Mouse (Mus musculus): Measurements from ENCODE around the gene Glb1. TPM values are rescaled to one million over a fixed set of nuclear protein-coding genes. Genes with fewer than 3 reads are reported as not detected.
"Not testable (repeated sequence)": the region's sequence is repeated elsewhere in the genome, so short reads cannot be mapped to it uniquely, and the experiment has no call there.

Gene Glb1
- polyA plus RNA-seq, 1 experiment from 2014 or later: 26.9 TPM

GRCm38 (mm10) chr9:114509785-114510184 is 108.9 kb downstream of the Glb1 start:
- ATAC-seq (ENCODE audit: low read depth): no peak

GRCm38 (mm10) chr9:114512831-114513230 is 112.0 kb downstream of the Glb1 start:
- Histone ChIP-seq H3K4me2 (no peak overlapping the region), H3K4me3 (no peak overlapping the region), H3K9me3 (peaks cover 32% of the 10 kb centered on the region), H3K27me3 (no peaks in the 10 kb centered on the region), H3K9ac (no peak overlapping the region), H3K4me1 (replicated peaks) (no peaks in the 10 kb centered on the region), H3K27ac (replicated peaks) (no peak overlapping the region), H3K36me3 (peaks cover 29% of the 10 kb centered on the region)
- no peak for ATAC-seq (ENCODE audit: low read depth)
- 96% methylated on average over 21 of the region's 21 CpGs for WGBS

More at GRCm38 (mm10) chr9:114509785-114510184, 108.9 kb downstream of the Glb1 start:
- Histone ChIP-seq H3K27ac (replicated peaks) (no peak overlapping the region), H3K4me3 (no peak overlapping the region), H3K9me3 (peaks cover 32% of the 10 kb centered on the region), H3K9ac (no peak overlapping the region), H3K36me3 (peaks cover 29% of the 10 kb centered on the region), H3K27me3 (no peaks in the 10 kb centered on the region), H3K4me1 (replicated peaks) (no peaks in the 10 kb centered on the region), H3K4me2 (no peak overlapping the region)
- WGBS: 93% methylated on average over 9 of the region's 9 CpGs

- Histone ChIP-seq H3K9ac (no peak within 1 kb of the TSS), H3K27ac (replicated peaks) (no peak within 1 kb of the TSS), H3K4me1 (replicated peaks) (no peaks in the 10 kb centered on the region), H3K9me3 (peaks cover 32% of the 10 kb centered on the region), H3K36me3 (peaks cover 29% of the 10 kb centered on the region), H3K4me2 (no peak within 1 kb of the TSS), H3K27me3 (no peaks in the 10 kb centered on the region), H3K4me3 (no peak within 1 kb of the TSS)
- no peak for ATAC-seq (ENCODE audit: low read depth)
- 81% methylated on average over 11 of the region's 11 CpGs for WGBS
Measured at GRCm38 (mm10) chr9:114515364-114515763, 114.5 kb downstream of the Glb1 start, which contains the start of gene C130032M10Rik. Gene C130032M10Rik (plus strand): TSS chr9:114515697.

GRCm38 (mm10) chr9:114517924-114518497 is 117.1 kb downstream of the Glb1 start:
- peaks cover 12% of the 10 kb centered on the region for H3K36me3 ChIP-seq
- H3K4me1 ChIP-seq (replicated peaks): no peaks in the 10 kb centered on the region
- H3K9me3 ChIP-seq: peaks cover 13% of the 10 kb centered on the region
- H3K27ac ChIP-seq (replicated peaks): no peak overlapping the region
- WGBS: 84% methylated on average over 13 of the region's 13 CpGs
- no peak overlapping the region for H3K9ac ChIP-seq
- no peak overlapping the region for H3K4me2 ChIP-seq
- no peak overlapping the region for H3K4me3 ChIP-seq
- no peak for ATAC-seq (ENCODE audit: low read depth)
- H3K27me3 ChIP-seq: no peaks in the 10 kb centered on the region

GRCm38 (mm10) chr9:114518812-114519477 is 118.1 kb downstream of the Glb1 start:
- Histone ChIP-seq H3K9me3 (peaks cover 3% of the 10 kb centered on the region), H3K4me1 (replicated peaks) (no peaks in the 10 kb centered on the region), H3K27me3 (no peaks in the 10 kb centered on the region), H3K4me3 (no peak overlapping the region), H3K27ac (replicated peaks) (no peak overlapping the region), H3K9ac (no peak overlapping the region), H3K36me3 (peaks cover 3% of the 10 kb centered on the region), H3K4me2 (no peak overlapping the region)
- 44% methylated on average over 9 of the region's 9 CpGs for WGBS
- ATAC-seq (ENCODE audit: low read depth): no peak

GRCm38 (mm10) chr9:114520529-114520928 is 119.7 kb downstream of the Glb1 start:
- H3K4me1 ChIP-seq (replicated peaks); H3K27ac ChIP-seq (replicated peaks); H3K4me3 ChIP-seq; H3K4me2 ChIP-seq; ATAC-seq (ENCODE audit: low read depth); H3K9me3 ChIP-seq; H3K36me3 ChIP-seq; H3K27me3 ChIP-seq; H3K9ac ChIP-seq: not testable (repeated sequence)
- WGBS: 78% methylated on average over 4 of the region's 4 CpGs

- no peak overlapping the region for H3K27ac ChIP-seq (replicated peaks)
- H3K27me3 ChIP-seq: no peaks in the 10 kb centered on the region
- H3K36me3 ChIP-seq: no peaks in the 10 kb centered on the region
- no peaks in the 10 kb centered on the region for H3K9me3 ChIP-seq
- WGBS: 63% methylated on average over 5 of the region's 5 CpGs
- ATAC-seq (ENCODE audit: low read depth): no peak
- H3K4me1 ChIP-seq (replicated peaks): peaks cover 16% of the 10 kb centered on the region
- no peak overlapping the region for H3K4me3 ChIP-seq
- H3K9ac ChIP-seq: no peak overlapping the region
- no peak overlapping the region for H3K4me2 ChIP-seq
Measured at GRCm38 (mm10) chr9:114522041-114522440, 121.2 kb downstream of the Glb1 start.

- Histone ChIP-seq H3K4me3 (no peak overlapping the region), H3K4me2 (no peak overlapping the region), H3K9me3 (no peaks in the 10 kb centered on the region), H3K36me3 (no peaks in the 10 kb centered on the region), H3K27ac (replicated peaks) (no peak overlapping the region), H3K9ac (no peak overlapping the region), H3K27me3 (no peaks in the 10 kb centered on the region), H3K4me1 (replicated peaks) (peaks cover 20% of the 10 kb centered on the region)
- ATAC-seq (ENCODE audit: low read depth): no peak
- WGBS: 91% methylated on average over 9 of the region's 9 CpGs
Measured at GRCm38 (mm10) chr9:114522501-114522900, 121.6 kb downstream of the Glb1 start.

Other genes starting within 250 kb of the Glb1 start
- not detected in 2 replicates for gene Bcl2a1c, start 70.9 kb upstream of the Glb1 start, polyA plus RNA-seq (2015; fragmentation: Nextera tagmentation; extraction: Ambion mirVana)
- 34.2 and 42.7 TPM in 2 replicates for gene Crtap, start 10.4 kb upstream of the Glb1 start, polyA plus RNA-seq (2015; fragmentation: Nextera tagmentation; extraction: Ambion mirVana)
- gene Tmppe, start within 50 bp of the Glb1 start, polyA plus RNA-seq (2015; fragmentation: Nextera tagmentation; extraction: Ambion mirVana): 6.7 and 7.4 TPM in 2 replicates
- gene Ccr4, start 103.8 kb downstream of the Glb1 start, polyA plus RNA-seq (2015; fragmentation: Nextera tagmentation; extraction: Ambion mirVana): not detected in 2 replicates
- 0.44 TPM in 1 of 2 replicates, not detected in the other for gene C130032M10Rik, start 114.6 kb downstream of the Glb1 start, polyA plus RNA-seq (2015; fragmentation: Nextera tagmentation; extraction: Ambion mirVana)
- gene Trim71, start 163.3 kb downstream of the Glb1 start, polyA plus RNA-seq (2015; fragmentation: Nextera tagmentation; extraction: Ambion mirVana): 0.32 and 0.55 TPM in 2 replicates
- gene Cnot10, start 239.1 kb downstream of the Glb1 start, polyA plus RNA-seq (2015; fragmentation: Nextera tagmentation; extraction: Ambion mirVana): 57.1 and 62.2 TPM in 2 replicates